Mouse (Mus musculus) limb, embryonic 12.5 days (tissue): ENCODE results near the gene Fam161b. TPM values are rescaled to one million over a fixed set of nuclear protein-coding genes. Genes with fewer than 3 reads are reported as not detected.

Experiments
- ATAC-seq: fragments of 200-750 bp; cut with Nextera tagmentation; 2 replicates; pipeline ENCODE4 v1.8.0; 2017; ENCODE audit warnings: low read depth, moderate TSS enrichment; ENCODE audit not compliant: insufficient number of reproducible peaks, insufficient read depth, low FRiP score, low TSS enrichment
- H3K27ac ChIP-seq: fragments of 300-500 bp; sonication (generic); 2 replicates; pipeline ENCODE4 v1.5.1; 2016; ENCODE audit warnings: mild to moderate bottlenecking, moderate library complexity
- H3K27me3 ChIP-seq: fragments of 300-500 bp; sonication (generic); 2 replicates; pipeline ENCODE4 v1.6.1; 2016; ENCODE audit warnings: mild to moderate bottlenecking, moderate library complexity
- H3K36me3 ChIP-seq: fragments of 300-500 bp; sonication (generic); 2 replicates; pipeline ENCODE4 v1.6.1; 2016; ENCODE audit warnings: mild to moderate bottlenecking, moderate library complexity
- H3K4me1 ChIP-seq: fragments of 300-500 bp; sonication (generic); replicated peaks from 2 replicates; pipeline ENCODE4 v1.6.1; 2016
- H3K4me2 ChIP-seq: fragments of 300-500 bp; sonication (generic); 2 replicates; pipeline ENCODE4 v1.6.1; 2016; ENCODE audit warnings: mild to moderate bottlenecking, moderate library complexity
- H3K4me3 ChIP-seq: fragments of 300-500 bp; sonication (generic); replicated peaks from 2 replicates; pipeline ENCODE4 v1.5.1; 2016; ENCODE audit warnings: mild to moderate bottlenecking
- H3K9ac ChIP-seq: fragments of 300-500 bp; sonication (generic); replicated peaks from 2 replicates; pipeline ENCODE4 v1.6.1; 2016; ENCODE audit warnings: mild to moderate bottlenecking, moderate library complexity
- H3K9me3 ChIP-seq: fragments of 300-500 bp; sonication (generic); 2 replicates; pipeline ENCODE4 v1.6.1; 2016; ENCODE audit warnings: mild to moderate bottlenecking, moderate library complexity
- WGBS: fragments of 180-500 bp; shearing (Covaris S2); methylation state at CpG from one replicate; pipeline ENCODE4 v1.1.7; 2016; 5-methylcytosine and 5-hydroxymethylcytosine counted together
- polyA plus RNA-seq: library from polyadenylated mRNA; unstranded; fragments of >200 nt; fragmentation: Nextera tagmentation; extraction: Ambion mirVana; gene quantifications from 2 replicates; pipeline ENCODE4 v1.2.1, GENCODE M21; 2016

Gene Fam161b
- 4.0 and 5.0 TPM in 2 replicates for polyA plus RNA-seq

DNA sequence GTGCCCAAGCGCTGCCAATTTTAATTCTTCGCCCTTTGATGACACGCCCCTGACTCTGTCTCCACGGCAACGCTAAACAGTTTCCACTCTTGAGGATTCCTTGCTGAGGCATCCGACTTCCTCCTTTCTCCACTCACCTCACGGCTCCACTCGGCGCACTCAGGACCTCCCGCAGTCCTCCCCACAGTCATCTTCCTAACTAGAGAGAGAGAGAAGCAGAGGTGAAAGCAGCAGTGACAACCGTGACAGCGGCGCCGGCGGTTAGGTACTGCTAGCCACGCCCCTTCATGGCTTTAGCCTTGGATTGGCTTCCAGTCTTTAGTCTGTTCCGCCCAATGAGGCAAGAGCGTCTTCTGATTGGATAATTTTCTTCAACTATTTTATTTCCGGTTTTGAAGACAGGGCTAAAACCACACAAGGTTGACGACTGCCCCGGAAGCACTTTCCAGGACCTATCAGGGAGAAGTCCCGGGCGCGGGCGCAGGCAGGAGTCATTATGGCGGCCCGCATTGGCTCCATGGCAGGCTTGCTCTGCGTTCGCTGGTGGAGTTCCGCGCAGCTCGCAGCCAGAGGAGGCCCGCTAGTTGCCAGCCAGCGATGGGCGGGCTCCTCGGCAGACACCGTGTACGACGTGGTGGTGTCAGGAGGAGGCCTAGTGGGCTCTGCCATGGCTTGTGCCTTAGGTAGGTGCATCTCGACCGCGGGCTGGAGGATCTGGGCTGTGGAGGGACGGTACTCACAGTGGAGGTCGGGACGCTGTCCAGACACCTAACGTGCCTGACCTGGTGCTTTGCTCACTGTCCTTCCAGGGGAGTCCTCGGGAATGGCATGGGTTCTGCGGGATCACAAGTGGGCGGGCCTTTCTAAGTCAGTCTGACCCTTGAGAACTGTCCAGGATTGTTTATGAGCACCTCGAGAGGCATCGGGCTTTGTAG lies at the start of gene Fam161b, which contains the start of gene Coq6:
Gene Fam161b (minus strand): TSS at position 279 of the 935 bp plus-strand sequence.
Gene Coq6 (plus strand): TSS at position 103 of the 935 bp plus-strand sequence.
- H3K4me3 ChIP-seq = peak within 1 kb of the TSS; percentile 95
- H3K27ac ChIP-seq = no peak within 1 kb of the TSS
- no peaks in the 10 kb centered on the region for H3K9me3 ChIP-seq
- peaks cover 10% of the 10 kb centered on the region; the same call in 1 of the 2 replicates for H3K36me3 ChIP-seq
- peak; percentile 99 for ATAC-seq
- under 1% methylated on average over 51 of the region's 51 CpGs for WGBS
- no peaks in the 10 kb centered on the region for H3K27me3 ChIP-seq
- peak within 1 kb of the TSS; percentile 84 for H3K9ac ChIP-seq
- H3K4me1 ChIP-seq = peaks cover 13% of the 10 kb centered on the region
- peak within 1 kb of the TSS; percentile 74 for H3K4me2 ChIP-seq

DNA sequence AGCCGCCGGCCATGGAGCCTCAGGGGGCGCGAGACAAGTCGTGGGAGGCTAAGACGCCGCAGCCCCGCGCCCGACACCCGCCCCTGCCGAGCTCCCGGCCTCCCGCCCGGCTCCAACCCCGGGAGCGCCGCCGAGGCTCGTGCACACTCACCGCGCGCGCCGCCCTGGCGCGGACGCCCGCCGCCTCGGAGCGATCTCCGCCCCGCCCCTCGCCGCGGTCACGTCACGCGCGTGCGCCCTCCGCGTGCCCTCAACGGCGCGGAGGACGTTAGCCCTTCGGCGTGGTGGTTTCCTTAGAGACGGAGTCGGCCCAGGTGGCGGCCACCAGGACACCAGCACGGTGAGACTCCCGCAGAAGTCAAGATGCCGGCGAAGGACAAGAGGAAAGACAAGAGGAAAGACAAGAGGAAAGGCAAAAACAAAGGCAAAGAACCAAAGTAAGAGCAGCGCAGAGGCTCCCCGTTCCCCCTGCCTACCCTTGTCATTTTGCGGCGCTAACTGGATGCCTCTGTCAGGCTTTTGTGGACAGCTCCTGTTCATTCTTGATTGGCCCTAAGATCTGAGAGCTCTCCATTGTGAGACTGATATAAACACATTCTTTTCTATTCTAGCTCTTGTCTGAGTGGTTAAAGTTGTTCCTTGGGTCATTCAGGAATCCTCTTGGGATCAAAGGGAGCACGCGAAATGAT lies 47.3 kb upstream of the Fam161b start, which contains the start of the genes Entpd5 and Bbof1:
Gene Entpd5 (minus strand): TSS at position 211 of the 689 bp plus-strand sequence.
Gene Bbof1 (plus strand): TSS at position 253 of the 689 bp plus-strand sequence.
- Histone ChIP-seq H3K4me2 (peak within 1 kb of the TSS; percentile 94), H3K4me3 (peak within 1 kb of the TSS; percentile 74), H3K27me3 (no peaks in the 10 kb centered on the region; the same call in 1 of the 2 replicates), H3K4me1 (peaks cover 6% of the 10 kb centered on the region), H3K9ac (peak within 1 kb of the TSS; percentile 81), H3K36me3 (no peaks in the 10 kb centered on the region), H3K9me3 (no peaks in the 10 kb centered on the region), H3K27ac (peak within 1 kb of the TSS; percentile 53; the same call in 1 of the 2 replicates)
- 2% methylated on average over 48 of the region's 63 CpGs for WGBS
- peak; percentile 87 for ATAC-seq

- Histone ChIP-seq H3K4me1 (peaks cover 6% of the 10 kb centered on the region), H3K27ac (peak overlapping the region; percentile 53; the same call in 1 of the 2 replicates), H3K9ac (peak overlapping the region; percentile 81), H3K27me3 (no peaks in the 10 kb centered on the region; the same call in 1 of the 2 replicates), H3K4me3 (peak overlapping the region; percentile 74), H3K36me3 (no peaks in the 10 kb centered on the region), H3K4me2 (peak overlapping the region; percentile 94), H3K9me3 (no peaks in the 10 kb centered on the region)
- peak; percentile 73 for ATAC-seq
- WGBS = 2% methylated on average over 52 of the region's 52 CpGs
These were observed 46.5 kb upstream of the Fam161b start for GRCm38 (mm10) chr12:84407874-84408818.

DNA sequence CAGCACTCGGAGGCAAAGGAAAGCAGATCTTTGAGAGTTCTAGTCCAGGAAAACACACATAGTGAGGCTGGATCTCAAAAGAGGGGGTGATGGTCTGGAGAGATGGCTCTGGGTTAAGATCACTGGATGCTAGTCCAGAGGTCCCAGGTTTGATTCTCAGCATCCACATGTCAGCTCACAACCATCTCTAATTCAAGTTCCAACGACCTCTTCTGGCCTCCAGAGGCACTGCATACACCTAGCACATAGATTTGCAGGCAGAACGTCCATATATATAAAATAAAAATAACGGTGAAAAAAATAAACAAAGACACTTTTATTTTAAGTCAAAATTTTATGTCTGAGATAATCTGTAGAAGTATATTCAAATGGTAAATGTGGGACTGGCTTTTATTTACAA lies 45.6 kb upstream of the Fam161b start:
- peaks cover 6% of the 10 kb centered on the region for H3K4me1 ChIP-seq
- no peaks in the 10 kb centered on the region for H3K36me3 ChIP-seq
- no peaks in the 10 kb centered on the region; the same call in 1 of the 2 replicates for H3K27me3 ChIP-seq
- H3K4me3 ChIP-seq = no peak overlapping the region
- H3K9ac ChIP-seq = no peak overlapping the region
- H3K9me3 ChIP-seq = no peaks in the 10 kb centered on the region
- no peak overlapping the region for H3K4me2 ChIP-seq
- no peak overlapping the region for H3K27ac ChIP-seq
- ATAC-seq = no peak
- 61% methylated on average over 4 of the region's 4 CpGs for WGBS

- H3K9me3 ChIP-seq = no peaks in the 10 kb centered on the region
- no peaks in the 10 kb centered on the region for H3K36me3 ChIP-seq
- peaks cover 6% of the 10 kb centered on the region for H3K4me1 ChIP-seq
- no peak overlapping the region for H3K4me3 ChIP-seq
- ATAC-seq = no peak
- no peak overlapping the region for H3K4me2 ChIP-seq
- no peak overlapping the region for H3K9ac ChIP-seq
- H3K27ac ChIP-seq = no peak overlapping the region
- 92% methylated on average over 6 of the region's 6 CpGs for WGBS
- H3K27me3 ChIP-seq = no peaks in the 10 kb centered on the region; the same call in 1 of the 2 replicates
These were observed 42.9 kb upstream of the Fam161b start for GRCm38 (mm10) chr12:84404541-84404940.

DNA sequence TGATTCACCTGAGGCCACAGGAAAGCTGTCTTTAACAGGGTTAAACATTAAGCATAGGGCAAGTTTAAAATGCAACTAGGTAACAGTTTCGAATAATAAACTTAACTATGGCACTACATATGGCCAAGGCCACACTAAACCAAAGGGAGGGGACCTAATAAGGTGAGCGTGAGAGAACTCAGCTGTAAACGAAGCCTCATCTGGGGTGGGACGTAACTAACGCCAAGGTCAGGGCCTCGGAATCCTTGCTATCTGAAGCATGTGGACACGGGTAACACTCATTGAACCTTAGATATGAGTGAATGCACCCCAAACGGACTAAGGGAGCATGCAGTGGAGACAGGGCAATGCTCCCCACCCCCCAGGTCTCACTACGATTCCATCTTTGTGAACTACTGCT lies 41.3 kb upstream of the Fam161b start:
- H3K36me3 ChIP-seq = no peaks in the 10 kb centered on the region
- no peak overlapping the region for H3K9ac ChIP-seq
- H3K4me1 ChIP-seq = peaks cover 3% of the 10 kb centered on the region
- H3K27ac ChIP-seq = no peak overlapping the region
- H3K27me3 ChIP-seq = no peaks in the 10 kb centered on the region
- H3K4me3 ChIP-seq = no peak overlapping the region
- no peaks in the 10 kb centered on the region for H3K9me3 ChIP-seq
- ATAC-seq = no peak
- 71% methylated on average over 9 of the region's 9 CpGs for WGBS
- H3K4me2 ChIP-seq = no peak overlapping the region

- no peak overlapping the region for H3K27ac ChIP-seq
- H3K27me3 ChIP-seq = no peaks in the 10 kb centered on the region
- H3K9ac ChIP-seq = no peak overlapping the region; the same call in 1 of the 2 replicates
- H3K4me2 ChIP-seq = no peak overlapping the region
- H3K4me1 ChIP-seq = no peaks in the 10 kb centered on the region
- no peak for ATAC-seq
- H3K4me3 ChIP-seq = no peak overlapping the region
- 63% methylated on average over 3 of the region's 3 CpGs for WGBS
- no peaks in the 10 kb centered on the region for H3K36me3 ChIP-seq
- H3K9me3 ChIP-seq = no peaks in the 10 kb centered on the region
These were observed 39.0 kb upstream of the Fam161b start for GRCm38 (mm10) chr12:84400653-84401052.

GRCm38 (mm10) chr12:84400068-84400467 lies 38.4 kb upstream of the Fam161b start:
- Histone ChIP-seq H3K4me3 (no peak overlapping the region), H3K27me3 (no peaks in the 10 kb centered on the region), H3K9ac (no peak overlapping the region), H3K36me3 (no peaks in the 10 kb centered on the region), H3K27ac (no peak overlapping the region), H3K9me3 (no peaks in the 10 kb centered on the region), H3K4me2 (no peak overlapping the region), H3K4me1 (no peaks in the 10 kb centered on the region)
- ATAC-seq = no peak
- 81% methylated on average over 3 of the region's 3 CpGs for WGBS

DNA sequence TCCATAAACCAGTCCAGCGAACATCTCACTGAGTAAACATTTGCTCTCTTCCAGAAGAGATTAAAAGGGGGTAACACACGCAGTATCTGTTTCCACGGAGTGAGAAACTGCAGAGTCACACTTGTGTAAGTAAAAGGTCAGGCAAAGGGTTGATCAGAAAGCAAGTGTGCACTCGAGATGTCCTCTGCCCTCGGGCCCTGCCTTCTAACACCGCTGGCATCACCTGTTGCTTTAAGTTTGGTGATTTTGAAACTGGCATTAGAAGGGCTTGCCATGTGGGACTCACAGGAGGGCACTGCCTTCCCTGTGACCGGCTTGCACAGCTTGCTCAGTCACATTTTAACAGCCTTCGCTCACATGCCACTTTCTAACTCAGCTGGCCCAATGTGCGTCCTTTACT lies 38.0 kb upstream of the Fam161b start:
- H3K9me3 ChIP-seq = no peaks in the 10 kb centered on the region
- no peak overlapping the region for H3K4me2 ChIP-seq
- no peaks in the 10 kb centered on the region for H3K4me1 ChIP-seq
- H3K4me3 ChIP-seq = no peak overlapping the region
- H3K27me3 ChIP-seq = no peaks in the 10 kb centered on the region
- 79% methylated on average over 9 of the region's 9 CpGs for WGBS
- H3K36me3 ChIP-seq = no peaks in the 10 kb centered on the region
- H3K27ac ChIP-seq = no peak overlapping the region
- no peak for ATAC-seq
- H3K9ac ChIP-seq = no peak overlapping the region

DNA sequence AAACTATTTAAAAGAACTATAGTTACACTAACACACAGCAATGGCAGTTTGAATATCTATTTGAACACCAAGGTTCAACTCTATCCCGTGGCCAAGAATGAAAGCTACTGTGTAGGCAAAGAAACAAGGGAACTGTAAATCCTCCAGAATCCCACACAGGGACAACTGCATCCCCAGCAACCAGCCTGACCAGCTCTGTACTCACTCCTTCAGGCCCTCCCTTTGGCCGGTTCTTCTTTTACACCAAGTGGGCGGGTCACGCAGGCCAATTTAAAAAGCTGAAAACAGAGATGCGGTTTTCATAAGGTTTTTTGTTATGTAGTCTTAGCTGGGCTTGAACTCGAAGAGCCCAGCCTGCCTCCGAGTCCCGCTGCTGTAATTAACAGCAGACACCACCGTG lies 37.5 kb upstream of the Fam161b start:
- no peak for ATAC-seq
- WGBS = 68% methylated on average over 9 of the region's 9 CpGs
- H3K4me2 ChIP-seq = no peak overlapping the region

More for the DNA sequence above, 37.5 kb upstream of the Fam161b start:
- Histone ChIP-seq H3K9me3 (no peaks in the 10 kb centered on the region), H3K27ac (no peak overlapping the region), H3K9ac (no peak overlapping the region), H3K36me3 (no peaks in the 10 kb centered on the region), H3K4me1 (no peaks in the 10 kb centered on the region), H3K27me3 (no peaks in the 10 kb centered on the region), H3K4me3 (no peak overlapping the region)
